Mouse (Mus musculus) urinary bladder, postnatal 0 days (tissue): ENCODE measurements around the gene Magea6. TPM values are rescaled to one million over a fixed set of nuclear protein-coding genes. Genes with fewer than 3 reads are reported as not detected.

Experiments used
- polyA plus RNA-seq: library from polyadenylated mRNA; unstranded; fragments of >200 nt; fragmentation: Nextera tagmentation; extraction: Ambion mirVana; gene quantifications from 2 replicates; pipeline ENCODE4 v1.2.1, GENCODE M21; 2015

The Magea6 gene
- not detected in 2 replicates for polyA plus RNA-seq

DNA sequence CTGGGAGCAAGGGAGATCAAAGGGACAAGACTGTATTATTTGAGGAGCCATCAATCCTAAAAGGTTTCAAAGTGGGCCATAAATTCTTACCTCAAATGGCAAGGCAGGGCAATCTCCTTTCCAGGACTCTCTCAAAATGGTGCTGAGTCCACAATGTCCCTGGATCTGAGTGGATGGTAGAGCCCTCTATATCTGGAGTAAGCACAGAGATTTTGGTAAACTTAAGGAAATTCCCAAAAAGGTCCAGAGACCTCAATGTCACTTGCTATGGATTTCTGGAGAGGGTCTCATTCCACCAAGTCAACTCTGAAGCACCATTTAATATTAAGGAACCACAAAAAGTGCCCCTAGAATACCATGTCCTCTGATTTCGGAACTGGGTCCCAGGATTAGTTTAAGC, at the start of gene Magea6:
Gene Magea6, minus strand, starts transcription at position 101 of the 400 bp plus-strand sequence.

DNA sequence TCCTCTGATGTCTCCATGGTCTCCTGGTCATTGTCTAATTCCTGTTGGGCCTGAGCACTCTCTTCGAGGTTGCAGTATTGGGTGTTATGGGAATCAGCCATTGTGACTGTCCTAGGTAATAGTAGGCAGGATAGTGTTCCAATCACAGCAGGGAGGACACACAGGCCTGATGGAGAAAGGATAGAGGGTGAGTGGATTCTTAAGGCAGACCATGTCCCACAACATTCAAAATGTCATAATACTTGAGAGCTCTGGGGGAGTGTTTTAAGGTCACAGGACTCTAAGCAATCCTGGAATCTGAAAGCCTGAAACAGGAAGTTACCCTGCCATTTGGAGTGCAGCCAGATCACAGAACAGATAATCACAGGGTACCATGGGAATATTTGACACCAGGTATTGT, 13.6 kb upstream of the Magea6 start, which contains the start of gene Magea3:
Gene Magea3, minus strand, starts transcription at position 101 of the 400 bp plus-strand sequence.

DNA sequence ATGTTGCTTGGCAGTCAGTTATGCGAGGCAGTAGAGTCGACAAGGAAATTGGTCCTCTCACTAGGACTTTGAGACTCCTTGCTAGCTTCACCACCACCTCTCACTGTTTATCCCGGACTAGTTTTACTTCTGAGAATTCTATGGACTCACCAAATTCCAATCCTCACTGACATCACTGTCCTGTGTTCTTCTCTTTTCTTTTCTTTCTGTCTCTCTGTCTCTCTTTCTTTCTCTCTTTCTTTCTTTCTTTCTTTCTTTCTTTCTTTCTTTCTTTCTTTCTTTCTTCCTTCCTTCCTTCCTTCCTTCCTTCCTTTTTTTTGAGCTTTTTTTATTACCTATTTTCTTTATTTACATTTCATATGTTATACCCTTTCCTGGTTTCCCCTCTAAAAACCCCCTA, 45.6 kb downstream of the Magea6 start, which contains the start of gene Cldn34b1:
Gene Cldn34b1, minus strand, starts transcription at position 101 of the 400 bp plus-strand sequence.

Other genes with a start within 250 kb of the Magea6 start
- not detected in 2 replicates for gene Cldn34b1, start 45.7 kb downstream of the Magea6 start, polyA plus RNA-seq
- gene Magea3, start 13.5 kb upstream of the Magea6 start, polyA plus RNA-seq = not detected in 2 replicates
- gene Magea8, start 59.9 kb upstream of the Magea6 start, polyA plus RNA-seq = not detected in 2 replicates
- not detected in 2 replicates for gene Magea5, start 127.2 kb upstream of the Magea6 start, polyA plus RNA-seq
- not detected in 2 replicates for gene Magea1, start 153.8 kb upstream of the Magea6 start, polyA plus RNA-seq
- not detected in 2 replicates for gene Magea2, start 157.7 kb upstream of the Magea6 start, polyA plus RNA-seq
- not detected in 2 replicates for gene Cldn34b2, start 192.4 kb upstream of the Magea6 start, polyA plus RNA-seq